Mouse (Mus musculus) megakaryocyte, embryonic 14.5 days (primary cell): ENCODE measurements around the gene Bcar3. TPM values are rescaled to one million over a fixed set of nuclear protein-coding genes. Genes with fewer than 3 reads are reported as not detected.

Experiments
- H3K27me3 ChIP-seq: replicated peaks from 2 replicates; pipeline ENCODE3; 2012; ENCODE audit warnings: inconsistent platforms
- H3K36me3 ChIP-seq: replicated peaks from 2 replicates; pipeline ENCODE3; 2012; ENCODE audit warnings: low read length, inconsistent platforms, mixed read lengths
- H3K4me1 ChIP-seq: 2 replicates; pipeline ENCODE4 v1.6.1; 2012; ENCODE audit warnings: inconsistent platforms
- H3K4me3 ChIP-seq: replicated peaks from 2 replicates; pipeline ENCODE3; 2012; ENCODE audit warnings: moderate library complexity, mild to moderate bottlenecking, inconsistent platforms
- H3K9me3 ChIP-seq: 2 replicates; pipeline ENCODE4 v1.6.1; 2012; ENCODE audit warnings: inconsistent platforms
- FLI1 ChIP-seq: IDR thresholded peaks from 2 replicates; pipeline ENCODE4 v1.6.1; 2012; ENCODE audit warnings: low read length, inconsistent platforms, mixed read lengths
- GATA1 ChIP-seq: IDR thresholded peaks from 3 replicates; pipeline ENCODE4 v1.6.1; 2012; ENCODE audit warnings: mixed read lengths, low read length, inconsistent platforms, borderline replicate concordance
- polyA plus RNA-seq: library from polyadenylated mRNA; stranded (reverse); fragments of >175 nt; gene quantifications from 2 replicates; pipeline ENCODE4 v1.2.3, GENCODE M21; 2012; ENCODE audit warnings: low replicate concordance; ENCODE audit not compliant: insufficient read depth

Bcar3 gene
- polyA plus RNA-seq, 1 experiment = 3.6 TPM

DNA sequence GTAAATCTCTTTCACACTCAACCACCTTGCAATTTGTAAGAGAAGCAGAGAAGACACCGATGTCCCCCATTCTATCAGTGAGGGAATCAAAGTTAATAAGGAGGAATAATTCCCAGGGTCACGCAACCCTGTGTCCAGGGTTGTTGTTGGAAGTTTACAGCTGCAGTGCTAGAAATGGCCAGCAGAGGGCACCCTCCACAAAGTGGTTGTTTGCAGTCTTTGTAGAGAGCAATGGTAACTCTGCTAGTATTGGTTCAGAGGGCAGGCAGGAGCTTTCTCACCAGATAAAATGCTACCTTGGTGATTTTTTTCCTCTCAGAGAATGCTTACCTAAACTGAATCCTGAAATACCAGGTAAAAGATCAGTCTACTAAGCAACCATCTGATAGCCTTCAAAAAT lies 18.1 kb downstream of the Bcar3 start:
- TF ChIP-seq GATA1 (no peak), FLI1 (no peak)
- no peak overlapping the region for H3K4me3 ChIP-seq
- no peaks in the 10 kb centered on the region for H3K36me3 ChIP-seq
- peaks cover 14% of the 10 kb centered on the region for H3K4me1 ChIP-seq
- no peaks in the 10 kb centered on the region for H3K9me3 ChIP-seq
- peaks cover 23% of the 10 kb centered on the region for H3K27me3 ChIP-seq

DNA sequence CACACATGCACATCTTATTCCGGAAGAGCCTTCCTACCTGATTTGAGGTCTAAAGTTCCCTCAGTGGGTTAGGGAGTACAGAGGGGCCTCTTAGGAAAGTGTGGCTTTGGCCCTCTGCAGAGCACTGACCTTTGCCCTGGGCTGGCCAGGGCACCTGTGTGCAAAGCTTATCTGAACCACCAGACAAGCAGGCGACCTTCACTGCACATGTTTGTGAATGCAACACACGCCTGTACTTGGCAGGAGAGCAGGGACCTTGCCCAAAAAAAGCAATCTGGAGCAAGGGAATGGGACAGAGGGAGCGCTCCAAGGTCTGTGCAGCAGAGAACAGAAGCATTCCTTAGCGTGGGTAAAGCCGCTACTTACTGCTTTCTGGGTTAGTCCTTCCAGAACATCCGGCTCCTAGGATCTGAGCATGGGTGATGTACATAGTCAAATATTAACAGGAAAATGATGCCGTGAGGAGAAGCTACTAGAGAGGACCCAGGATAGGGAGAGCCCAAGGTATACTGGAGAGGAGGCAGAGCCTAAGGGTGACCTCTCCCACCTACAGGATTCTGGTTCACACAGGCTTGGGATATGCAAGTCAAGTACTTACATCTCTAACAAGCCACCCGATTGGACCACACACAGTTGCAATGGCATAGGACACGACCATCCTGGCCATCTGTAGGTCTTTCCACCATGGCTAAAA lies 19.1 kb downstream of the Bcar3 start:
- no peaks in the 10 kb centered on the region for H3K9me3 ChIP-seq
- TF ChIP-seq GATA1 (no peak), FLI1 (no peak)
- H3K4me1 ChIP-seq = peaks cover 14% of the 10 kb centered on the region
- H3K4me3 ChIP-seq = no peak overlapping the region
- H3K36me3 ChIP-seq = no peaks in the 10 kb centered on the region
- H3K27me3 ChIP-seq = peaks cover 23% of the 10 kb centered on the region

DNA sequence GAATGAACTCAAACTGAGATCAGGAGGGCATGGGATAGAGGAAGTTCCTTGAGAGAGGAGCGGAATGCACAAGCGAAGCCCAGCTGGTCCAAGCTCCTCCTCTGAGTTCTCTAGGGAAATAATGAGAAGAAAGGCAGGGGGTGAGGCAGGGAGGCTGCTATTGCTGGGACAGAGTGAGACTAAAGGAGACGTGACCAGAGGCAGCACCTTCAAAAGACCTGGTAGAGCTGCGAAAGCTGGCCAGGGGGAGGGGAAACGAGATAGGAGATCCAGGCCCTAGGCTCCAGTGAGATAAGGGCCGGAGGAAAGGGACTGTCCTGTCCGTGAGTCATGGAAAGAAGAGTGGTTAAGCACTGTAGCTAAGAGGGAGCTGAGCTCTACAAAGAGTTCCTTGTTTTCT lies 20.0 kb downstream of the Bcar3 start:
- Histone ChIP-seq H3K9me3 (no peaks in the 10 kb centered on the region), H3K27me3 (peaks cover 16% of the 10 kb centered on the region), H3K36me3 (no peaks in the 10 kb centered on the region), H3K4me1 (peaks cover 12% of the 10 kb centered on the region), H3K4me3 (no peak overlapping the region)
- TF ChIP-seq FLI1 (no peak), GATA1 (no peak)

DNA sequence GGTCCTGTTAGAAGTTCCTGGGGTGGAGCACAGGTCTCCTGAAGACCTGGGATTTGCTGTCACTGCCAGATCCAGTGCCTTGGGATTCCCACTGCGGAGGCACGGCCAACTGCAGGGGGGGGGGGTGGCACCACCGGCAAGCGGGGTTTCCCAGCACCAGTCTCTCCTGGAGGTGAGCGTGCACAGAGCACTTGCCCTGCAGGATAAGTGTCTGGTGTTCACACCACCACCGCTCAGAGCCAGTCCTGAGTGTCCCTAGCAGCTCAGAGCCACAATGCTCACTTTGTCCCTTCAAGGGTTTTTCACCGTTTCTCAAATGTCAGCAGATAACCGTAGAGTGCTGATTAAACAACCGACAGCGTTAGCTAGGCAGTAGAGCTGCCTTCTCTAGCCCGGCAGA lies 22.7 kb downstream of the Bcar3 start:
- TF ChIP-seq FLI1 (no peak), GATA1 (no peak)
- H3K4me3 ChIP-seq = no peak overlapping the region

DNA sequence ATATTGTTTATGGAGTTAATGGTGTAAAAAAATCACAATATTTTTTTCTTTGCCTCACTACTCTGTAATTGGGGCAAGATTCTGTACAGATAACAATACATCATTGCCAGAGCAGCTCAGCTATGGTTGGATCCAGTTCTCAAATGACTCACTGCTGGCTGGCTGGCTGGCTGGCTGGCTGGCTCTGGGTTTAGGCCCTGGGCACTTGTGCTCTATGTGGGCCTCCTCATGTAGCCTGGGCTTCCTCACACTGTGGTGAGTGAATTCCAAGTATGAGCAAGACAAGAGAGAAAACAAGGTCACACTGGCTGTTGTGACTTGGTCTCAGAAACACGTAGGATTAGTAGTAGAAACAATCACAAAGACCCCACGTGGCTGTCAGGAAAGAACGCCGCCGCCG lies 23.4 kb downstream of the Bcar3 start:
- Histone ChIP-seq H3K36me3 (no peaks in the 10 kb centered on the region), H3K27me3 (peaks cover 39% of the 10 kb centered on the region), H3K9me3 (no peaks in the 10 kb centered on the region), H3K4me3 (no peak overlapping the region), H3K4me1 (peaks cover 14% of the 10 kb centered on the region)
- TF ChIP-seq FLI1 (no peak), GATA1 (no peak)

More for the DNA sequence above, 22.7 kb downstream of the Bcar3 start:
- Histone ChIP-seq H3K36me3 (no peaks in the 10 kb centered on the region), H3K4me1 (peaks cover 11% of the 10 kb centered on the region), H3K27me3 (peaks cover 32% of the 10 kb centered on the region), H3K9me3 (no peaks in the 10 kb centered on the region)

DNA sequence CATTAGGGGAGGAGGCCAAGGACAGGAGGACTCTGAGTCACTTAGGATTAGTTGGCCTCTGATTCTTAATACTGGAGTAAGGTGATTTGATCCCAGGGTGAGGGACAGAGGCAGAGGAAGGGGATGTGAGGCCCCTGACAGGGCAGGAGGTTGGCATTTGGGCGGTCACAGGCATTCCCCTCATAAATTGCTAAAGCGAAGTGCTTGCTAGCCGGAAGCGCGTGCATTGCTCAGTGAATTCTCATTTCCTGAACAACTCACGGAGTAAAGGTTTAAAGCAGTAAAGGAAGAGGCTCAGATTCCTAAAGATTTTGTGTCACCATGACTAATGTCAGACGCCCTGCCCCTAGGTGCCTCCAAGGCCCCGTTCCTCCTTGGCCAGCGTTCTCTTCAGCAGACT lies 28.3 kb downstream of the Bcar3 start:
- Histone ChIP-seq H3K4me1 (peaks cover 7% of the 10 kb centered on the region), H3K4me3 (no peak overlapping the region), H3K27me3 (peaks cover 44% of the 10 kb centered on the region), H3K9me3 (no peaks in the 10 kb centered on the region), H3K36me3 (no peaks in the 10 kb centered on the region)
- no peak for TF ChIP-seq FLI1
- TF ChIP-seq GATA1 = no peak

DNA sequence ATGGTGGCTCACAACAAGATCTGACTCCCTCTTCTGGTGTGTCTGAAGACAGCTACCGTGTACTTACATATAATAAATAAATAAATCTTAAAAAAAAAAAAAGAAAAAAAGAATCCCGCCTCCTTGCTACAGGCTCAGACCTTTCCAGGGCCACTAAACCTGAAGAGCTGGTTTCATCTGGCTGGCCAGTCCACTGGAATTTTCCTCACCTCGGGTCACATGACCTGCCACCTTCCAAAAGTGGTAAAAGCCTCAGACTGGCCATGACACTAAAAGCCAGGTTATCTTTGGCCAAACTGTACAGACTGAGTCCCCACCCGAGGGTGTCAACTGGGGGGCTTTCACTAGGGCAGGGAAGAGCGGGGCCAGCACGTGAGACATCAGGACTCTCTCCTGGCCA lies 29.9 kb downstream of the Bcar3 start:
- TF ChIP-seq FLI1 (no peak), GATA1 (no peak)

DNA sequence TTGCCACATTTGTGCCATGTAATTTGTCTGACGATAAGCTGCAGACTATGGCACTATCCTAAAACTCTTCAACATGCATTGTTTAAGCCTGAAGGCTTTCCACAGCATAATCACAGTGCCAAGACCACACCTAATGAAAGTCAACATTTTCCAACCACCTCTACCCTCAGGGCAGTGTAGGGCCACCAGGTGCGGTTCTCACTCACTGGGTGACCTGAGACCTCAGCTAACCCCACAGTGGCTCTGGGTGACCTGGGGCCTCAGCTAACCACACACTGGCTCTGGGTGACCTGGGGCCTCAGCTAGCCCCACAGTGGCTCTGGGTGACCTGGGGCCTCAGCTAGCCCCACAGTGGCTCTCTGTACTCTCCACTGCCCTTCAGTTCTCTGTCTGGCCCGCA lies 30.6 kb downstream of the Bcar3 start:
- H3K4me1 ChIP-seq = peaks cover 7% of the 10 kb centered on the region
- no peak overlapping the region for H3K4me3 ChIP-seq
- H3K36me3 ChIP-seq = no peaks in the 10 kb centered on the region
- no peaks in the 10 kb centered on the region for H3K9me3 ChIP-seq
- TF ChIP-seq GATA1 (no peak), FLI1 (no peak)
- peaks cover 49% of the 10 kb centered on the region for H3K27me3 ChIP-seq

More for the DNA sequence above, 29.9 kb downstream of the Bcar3 start:
- H3K4me1 ChIP-seq = peaks cover 7% of the 10 kb centered on the region
- H3K27me3 ChIP-seq = peaks cover 49% of the 10 kb centered on the region
- H3K4me3 ChIP-seq = no peak overlapping the region
- no peaks in the 10 kb centered on the region for H3K9me3 ChIP-seq
- H3K36me3 ChIP-seq = no peaks in the 10 kb centered on the region

DNA sequence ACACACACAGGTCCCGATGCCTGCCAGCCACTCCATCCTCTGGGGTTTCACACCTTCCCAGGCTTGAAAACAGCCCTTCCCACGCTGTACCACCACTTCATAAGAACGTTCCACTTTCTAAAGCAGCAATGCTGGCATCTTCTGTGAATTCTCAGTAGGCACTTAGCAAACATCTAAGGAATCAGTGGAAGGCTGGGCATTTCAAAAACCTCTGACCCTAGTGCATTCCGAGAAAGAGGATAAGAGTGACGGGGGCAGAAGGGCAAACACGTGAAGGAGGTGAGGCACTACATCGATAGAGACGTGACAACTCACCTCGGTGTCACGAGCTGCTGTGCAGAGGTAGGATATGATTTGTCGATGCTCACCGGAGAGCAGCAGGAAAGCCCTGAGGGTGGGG lies 36.5 kb downstream of the Bcar3 start:
- Histone ChIP-seq H3K4me1 (peaks cover 14% of the 10 kb centered on the region), H3K27me3 (peaks cover 56% of the 10 kb centered on the region), H3K36me3 (no peaks in the 10 kb centered on the region), H3K9me3 (no peaks in the 10 kb centered on the region), H3K4me3 (no peak overlapping the region)
- no peak for TF ChIP-seq GATA1
- TF ChIP-seq FLI1 = no peak

DNA sequence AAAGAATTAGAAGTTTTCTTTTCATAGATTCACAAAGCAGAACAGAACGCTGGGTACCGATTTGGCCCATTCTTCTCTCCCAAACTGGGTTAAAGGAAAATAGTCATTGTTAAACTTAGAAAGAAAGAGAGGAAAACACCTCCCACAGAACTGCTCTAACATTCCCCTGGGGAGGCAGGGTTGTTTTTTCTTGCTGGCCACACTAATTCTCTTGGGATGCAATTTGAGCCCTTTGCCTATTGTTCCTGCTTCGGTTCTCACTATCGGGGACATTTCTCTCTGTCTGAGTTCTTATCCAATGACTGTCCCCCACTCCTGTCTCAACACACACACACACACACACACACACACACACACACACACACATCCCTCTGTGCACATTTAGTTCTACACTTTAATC lies 39.6 kb downstream of the Bcar3 start:
- Histone ChIP-seq H3K36me3 (no peaks in the 10 kb centered on the region), H3K9me3 (no peaks in the 10 kb centered on the region), H3K4me1 (peaks cover 14% of the 10 kb centered on the region), H3K4me3 (no peak overlapping the region), H3K27me3 (peaks cover 65% of the 10 kb centered on the region)
- TF ChIP-seq GATA1 = no peak
- no peak for TF ChIP-seq FLI1
